Mouse (Mus musculus): Measurements from ENCODE around the gene Mtmr1. TPM values are rescaled to one million over a fixed set of nuclear protein-coding genes. Genes with fewer than 3 reads are reported as not detected.

Gene Mtmr1
- polyA plus RNA-seq, 1 experiment from 2014 or later = 11.3 TPM

GRCm38 (mm10) chrX:71378435-71378834 lies 13.9 kb downstream of the Mtmr1 start:
- Histone ChIP-seq H3K4me2 (no peak overlapping the region), H3K27ac (ENCODE audit: low read depth, low read length) (no peak overlapping the region), H3K9ac (ENCODE audit: low read length) (no peak overlapping the region), H3K4me3 (ENCODE audit: low read depth, low read length) (no peak overlapping the region), H3K4me1 (ENCODE audit: control insufficient read depth, insufficient read depth, low read length) (no peaks in the 10 kb centered on the region), H3K27me3 (ENCODE audit: control insufficient read depth, insufficient read depth, low read length) (no peaks in the 10 kb centered on the region), H3K36me3 (ENCODE audit: control insufficient read depth, insufficient read depth, low read length) (no peaks in the 10 kb centered on the region), H3K9me3 (ENCODE audit: control insufficient read depth, low read length) (no peaks in the 10 kb centered on the region)
- DNase-seq (ENCODE audit: low spot score, missing footprints) = no peak
- no peak for ATAC-seq (ENCODE audit: low FRiP score)
- WGBS = 81% methylated on average over 2 of the region's 2 CpGs

- ATAC-seq (ENCODE audit: low FRiP score) (no peak), DNase-seq (ENCODE audit: low spot score, missing footprints) (no peak)
- WGBS = 45% methylated on average over 5 of the region's 5 CpGs
- no peaks in the 10 kb centered on the region for H3K36me3 ChIP-seq (ENCODE audit: control insufficient read depth, insufficient read depth, low read length)
- no peaks in the 10 kb centered on the region for H3K4me1 ChIP-seq (ENCODE audit: control insufficient read depth, insufficient read depth, low read length)
- no peak overlapping the region for H3K9ac ChIP-seq (ENCODE audit: low read length)
- H3K9me3 ChIP-seq (ENCODE audit: control insufficient read depth, low read length) = no peaks in the 10 kb centered on the region
- no peaks in the 10 kb centered on the region for H3K27me3 ChIP-seq (ENCODE audit: control insufficient read depth, insufficient read depth, low read length)
- H3K27ac ChIP-seq (ENCODE audit: low read depth, low read length) = no peak overlapping the region
- H3K4me3 ChIP-seq (ENCODE audit: low read depth, low read length) = no peak overlapping the region
- no peak overlapping the region for H3K4me2 ChIP-seq
Measured at GRCm38 (mm10) chrX:71381571-71381970, 17.0 kb downstream of the Mtmr1 start.

GRCm38 (mm10) chrX:71396326-71396725 lies 31.8 kb downstream of the Mtmr1 start:
- DNase-seq (ENCODE audit: low spot score, missing footprints) = no peak
- Histone ChIP-seq H3K9me3 (ENCODE audit: control insufficient read depth, low read length) (no peaks in the 10 kb centered on the region), H3K4me2 (no peak overlapping the region), H3K9ac (ENCODE audit: low read length) (no peak overlapping the region), H3K36me3 (ENCODE audit: control insufficient read depth, insufficient read depth, low read length) (no peaks in the 10 kb centered on the region), H3K4me3 (ENCODE audit: low read depth, low read length) (no peak overlapping the region), H3K27me3 (ENCODE audit: control insufficient read depth, insufficient read depth, low read length) (no peaks in the 10 kb centered on the region), H3K4me1 (ENCODE audit: control insufficient read depth, insufficient read depth, low read length) (no peaks in the 10 kb centered on the region), H3K27ac (ENCODE audit: low read depth, low read length) (no peak overlapping the region)
- ATAC-seq (ENCODE audit: low FRiP score) = no peak
- WGBS = 71% methylated on average over 4 of the region's 4 CpGs

- no peak overlapping the region for H3K4me2 ChIP-seq
- H3K4me1 ChIP-seq (ENCODE audit: control insufficient read depth, insufficient read depth, low read length) = no peaks in the 10 kb centered on the region; the same call in 1 of the 2 replicates
- H3K36me3 ChIP-seq (ENCODE audit: control insufficient read depth, insufficient read depth, low read length) = no peaks in the 10 kb centered on the region
- no peak overlapping the region for H3K27ac ChIP-seq (ENCODE audit: low read depth, low read length)
- H3K9me3 ChIP-seq (ENCODE audit: control insufficient read depth, low read length) = no peaks in the 10 kb centered on the region
- no peak overlapping the region for H3K4me3 ChIP-seq (ENCODE audit: low read depth, low read length)
- H3K9ac ChIP-seq (ENCODE audit: low read length) = no peak overlapping the region
- DNase-seq (ENCODE audit: low spot score, missing footprints) = no peak
- no peaks in the 10 kb centered on the region for H3K27me3 ChIP-seq (ENCODE audit: control insufficient read depth, insufficient read depth, low read length)
- ATAC-seq (ENCODE audit: low FRiP score) = no peak
Measured at GRCm38 (mm10) chrX:71406290-71406689, 41.7 kb downstream of the Mtmr1 start.

- H3K4me2 ChIP-seq = no peak overlapping the region
- H3K4me1 ChIP-seq (ENCODE audit: control insufficient read depth, insufficient read depth, low read length) = no peaks in the 10 kb centered on the region; the same call in 1 of the 2 replicates
- no peak overlapping the region for H3K4me3 ChIP-seq (ENCODE audit: low read depth, low read length)
- H3K9me3 ChIP-seq (ENCODE audit: control insufficient read depth, low read length) = no peaks in the 10 kb centered on the region
- H3K36me3 ChIP-seq (ENCODE audit: control insufficient read depth, insufficient read depth, low read length) = no peaks in the 10 kb centered on the region
- DNase-seq (ENCODE audit: low spot score, missing footprints) (no peak), ATAC-seq (ENCODE audit: low FRiP score) (no peak)
- 66% methylated on average over 1 of the region's 1 CpGs for WGBS
- no peaks in the 10 kb centered on the region for H3K27me3 ChIP-seq (ENCODE audit: control insufficient read depth, insufficient read depth, low read length)
- no peak overlapping the region for H3K9ac ChIP-seq (ENCODE audit: low read length)
- no peak overlapping the region for H3K27ac ChIP-seq (ENCODE audit: low read depth, low read length)
Measured at GRCm38 (mm10) chrX:71408386-71408785, 43.8 kb downstream of the Mtmr1 start.

GRCm38 (mm10) chrX:71412776-71413175 lies 48.2 kb downstream of the Mtmr1 start:
- Histone ChIP-seq H3K27ac (ENCODE audit: low read depth, low read length) (no peak overlapping the region), H3K9me3 (ENCODE audit: control insufficient read depth, low read length) (no peaks in the 10 kb centered on the region), H3K4me3 (ENCODE audit: low read depth, low read length) (no peak overlapping the region), H3K4me1 (ENCODE audit: control insufficient read depth, insufficient read depth, low read length) (no peaks in the 10 kb centered on the region), H3K4me2 (no peak overlapping the region), H3K36me3 (ENCODE audit: control insufficient read depth, insufficient read depth, low read length) (no peaks in the 10 kb centered on the region), H3K9ac (ENCODE audit: low read length) (no peak overlapping the region), H3K27me3 (ENCODE audit: control insufficient read depth, insufficient read depth, low read length) (no peaks in the 10 kb centered on the region)
- WGBS = 61% methylated on average over 3 of the region's 3 CpGs
- DNase-seq (ENCODE audit: low spot score, missing footprints) (no peak), ATAC-seq (ENCODE audit: low FRiP score) (no peak)

GRCm38 (mm10) chrX:71413616-71414015 lies 49.1 kb downstream of the Mtmr1 start:
- no peaks in the 10 kb centered on the region for H3K27me3 ChIP-seq (ENCODE audit: control insufficient read depth, insufficient read depth, low read length)
- H3K4me3 ChIP-seq (ENCODE audit: low read depth, low read length) = no peak overlapping the region
- H3K9ac ChIP-seq (ENCODE audit: low read length) = no peak overlapping the region
- 82% methylated on average over 4 of the region's 4 CpGs for WGBS
- ATAC-seq (ENCODE audit: low FRiP score) (no peak), DNase-seq (ENCODE audit: low spot score, missing footprints) (no peak)
- H3K4me1 ChIP-seq (ENCODE audit: control insufficient read depth, insufficient read depth, low read length) = no peaks in the 10 kb centered on the region
- no peak overlapping the region for H3K27ac ChIP-seq (ENCODE audit: low read depth, low read length)
- no peaks in the 10 kb centered on the region for H3K9me3 ChIP-seq (ENCODE audit: control insufficient read depth, low read length)
- H3K36me3 ChIP-seq (ENCODE audit: control insufficient read depth, insufficient read depth, low read length) = no peaks in the 10 kb centered on the region
- no peak overlapping the region for H3K4me2 ChIP-seq

GRCm38 (mm10) chrX:71424852-71425251 lies 60.3 kb downstream of the Mtmr1 start:
- no peaks in the 10 kb centered on the region for H3K27me3 ChIP-seq (ENCODE audit: control insufficient read depth, insufficient read depth, low read length)
- no peak overlapping the region for H3K27ac ChIP-seq (ENCODE audit: low read depth, low read length)
- H3K4me1 ChIP-seq (ENCODE audit: control insufficient read depth, insufficient read depth, low read length) = no peaks in the 10 kb centered on the region
- DNase-seq (ENCODE audit: low spot score, missing footprints) (no peak), ATAC-seq (ENCODE audit: low FRiP score) (no peak)
- no peaks in the 10 kb centered on the region for H3K36me3 ChIP-seq (ENCODE audit: control insufficient read depth, insufficient read depth, low read length)
- no peak overlapping the region for H3K9ac ChIP-seq (ENCODE audit: low read length)
- no peak overlapping the region for H3K4me3 ChIP-seq (ENCODE audit: low read depth, low read length)
- H3K9me3 ChIP-seq (ENCODE audit: control insufficient read depth, low read length) = no peaks in the 10 kb centered on the region
- 66% methylated on average over 1 of the region's 1 CpGs for WGBS
- H3K4me2 ChIP-seq = no peak overlapping the region

GRCm38 (mm10) chrX:71425746-71426519 lies 61.4 kb downstream of the Mtmr1 start:
- H3K27me3 ChIP-seq (ENCODE audit: control insufficient read depth, insufficient read depth, low read length) = no peaks in the 10 kb centered on the region
- no peaks in the 10 kb centered on the region for H3K9me3 ChIP-seq (ENCODE audit: control insufficient read depth, low read length)
- H3K27ac ChIP-seq (ENCODE audit: low read depth, low read length) = no peak overlapping the region
- H3K4me2 ChIP-seq = no peak overlapping the region
- ATAC-seq (ENCODE audit: low FRiP score) (peak; percentile 71; the same call in 1 of the 2 replicates), DNase-seq (ENCODE audit: low spot score, missing footprints) (peak; percentile 97)
- no peak overlapping the region for H3K4me3 ChIP-seq (ENCODE audit: low read depth, low read length)
- no peak overlapping the region for H3K9ac ChIP-seq (ENCODE audit: low read length)
- no peaks in the 10 kb centered on the region for H3K36me3 ChIP-seq (ENCODE audit: control insufficient read depth, insufficient read depth, low read length)
- H3K4me1 ChIP-seq (ENCODE audit: control insufficient read depth, insufficient read depth, low read length) = no peaks in the 10 kb centered on the region
- WGBS = 44% methylated on average over 9 of the region's 9 CpGs

All from midbrain, embryonic 11.5 days (tissue).